Mouse (Mus musculus): Measurements from ENCODE around the gene Grk1. TPM values are rescaled to one million over a fixed set of nuclear protein-coding genes. Genes with fewer than 3 reads are reported as not detected.

The Grk1 gene
- polyA plus RNA-seq (2012; rRNA removed) = 0.06 TPM in 2 replicates
- polyA plus RNA-seq (2014; fragmentation: Nextera tagmentation; extraction: Ambion mirVana) = 0.03 TPM in 1 of 2 replicates, not detected in the other

DNA sequence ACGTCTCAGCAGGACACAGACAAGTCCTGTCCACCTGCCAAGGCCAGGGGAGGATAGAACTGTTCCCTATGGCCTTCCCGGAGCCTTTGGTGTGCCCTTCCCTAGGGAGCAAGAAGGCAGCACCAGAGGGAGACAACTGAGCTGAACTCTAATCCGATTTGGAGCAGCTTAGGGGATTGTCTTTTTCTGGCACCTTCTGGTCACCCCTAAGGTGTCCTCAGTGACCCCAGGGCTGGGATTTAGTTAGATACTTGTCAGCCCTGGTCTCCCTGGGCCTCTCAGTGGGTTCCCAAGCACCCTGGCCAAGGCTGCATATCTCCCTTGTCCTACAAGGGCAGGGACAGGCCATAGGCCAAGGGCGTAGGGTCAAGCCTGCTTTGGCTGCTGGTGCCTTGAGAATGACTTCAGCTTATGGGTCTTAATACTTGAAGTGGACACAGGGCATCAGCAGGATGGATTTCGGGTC is at the start of gene Grk1:
Grk1 (plus strand) TSS at position 416 of the 466 bp plus-strand sequence.
- Histone ChIP-seq H3K4me3 (replicated peaks; ENCODE audit: low read length) (no peak within 1 kb of the TSS), H3K27me3 (ENCODE audit: control insufficient read depth, insufficient read depth, low read length) (no peaks in the 10 kb centered on the region), H3K36me3 (ENCODE audit: control insufficient read depth, insufficient read depth, low read length) (no peaks in the 10 kb centered on the region), H3K9me3 (ENCODE audit: control insufficient read depth, low read length) (no peaks in the 10 kb centered on the region), H3K4me1 (ENCODE audit: control insufficient read depth, insufficient read depth, low read length) (no peaks in the 10 kb centered on the region), H3K9ac (ENCODE audit: low read depth, low read length, severe bottlenecking) (no peak within 1 kb of the TSS), H3K4me2 (replicated peaks; ENCODE audit: low read depth, low read length, severe bottlenecking) (no peak within 1 kb of the TSS), H3K27ac (replicated peaks; ENCODE audit: low read depth, low read length) (no peak within 1 kb of the TSS)
- ATAC-seq (ENCODE audit: low FRiP score, low read depth) (no peak), DNase-seq (ENCODE audit: low spot score) (no peak)
- 80% methylated on average over 5 of the region's 5 CpGs for WGBS
- TF ChIP-seq POLR2A (IDR thresholded peaks at IDR 0.05; ENCODE audit: borderline replicate concordance, extremely low read depth, insufficient read depth, insufficient read length) = no peak

DNA sequence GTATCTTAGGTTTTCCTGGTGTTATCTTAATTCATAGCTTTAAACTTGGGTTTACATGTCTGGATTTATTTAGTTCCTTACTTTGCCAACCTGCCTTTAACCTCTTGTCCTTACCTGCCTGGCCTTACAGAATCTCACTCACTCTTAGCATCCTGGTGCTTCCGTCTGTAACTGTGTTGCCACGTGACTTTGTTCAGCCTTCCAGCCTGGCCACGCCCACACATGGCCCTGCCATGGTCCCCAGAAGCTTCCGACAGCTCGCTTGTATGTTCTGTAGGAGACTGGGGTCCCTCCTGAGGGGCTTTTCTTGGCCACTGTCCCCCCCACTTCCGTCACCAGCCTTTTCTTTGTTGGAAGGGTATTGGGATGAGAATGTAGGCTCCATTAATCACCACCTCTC is 48.7 kb upstream of the Grk1 start:
- no peak for TF ChIP-seq POLR2A (IDR thresholded peaks at IDR 0.05; ENCODE audit: borderline replicate concordance, extremely low read depth, insufficient read depth, insufficient read length)
- ATAC-seq (ENCODE audit: low FRiP score, low read depth) (no peak), DNase-seq (ENCODE audit: low spot score) (no peak)
- no peak overlapping the region for H3K27ac ChIP-seq (replicated peaks; ENCODE audit: low read depth, low read length)
- H3K9ac ChIP-seq (ENCODE audit: low read depth, low read length, severe bottlenecking) = no peak overlapping the region
- H3K4me2 ChIP-seq (replicated peaks; ENCODE audit: low read depth, low read length, severe bottlenecking) = no peak overlapping the region
- peaks cover 85% of the 10 kb centered on the region for H3K36me3 ChIP-seq (ENCODE audit: control insufficient read depth, insufficient read depth, low read length)
- H3K27me3 ChIP-seq (ENCODE audit: control insufficient read depth, insufficient read depth, low read length) = no peaks in the 10 kb centered on the region
- H3K9me3 ChIP-seq (ENCODE audit: control insufficient read depth, low read length) = no peaks in the 10 kb centered on the region
- WGBS = 81% methylated on average over 6 of the region's 6 CpGs
- no peak overlapping the region for H3K4me3 ChIP-seq (replicated peaks; ENCODE audit: low read length)
- H3K4me1 ChIP-seq (ENCODE audit: control insufficient read depth, insufficient read depth, low read length) = no peaks in the 10 kb centered on the region

DNA sequence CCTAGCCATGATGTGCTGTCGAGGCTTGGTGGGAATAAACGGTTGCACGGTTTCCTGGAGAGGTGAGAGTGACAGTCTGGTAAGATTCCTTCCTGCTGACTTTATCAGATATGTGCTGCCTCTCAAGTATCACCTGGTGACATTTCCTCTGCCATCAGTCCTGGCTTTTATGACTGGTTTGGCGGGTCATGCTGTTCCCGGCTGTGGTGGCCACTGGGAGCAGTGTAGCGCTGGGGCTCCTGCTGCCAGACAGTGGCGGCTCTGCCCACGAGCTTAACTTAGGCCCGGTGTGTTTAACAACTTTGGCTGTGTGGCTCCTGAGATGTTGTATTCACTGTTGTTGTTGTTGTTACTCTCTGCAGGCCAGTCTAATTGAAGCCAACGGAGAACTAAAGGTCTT is 48.2 kb upstream of the Grk1 start:
- ATAC-seq (ENCODE audit: low FRiP score, low read depth) (no peak), DNase-seq (ENCODE audit: low spot score) (no peak)
- WGBS = 77% methylated on average over 10 of the region's 10 CpGs
- Histone ChIP-seq H3K9me3 (ENCODE audit: control insufficient read depth, low read length) (no peaks in the 10 kb centered on the region), H3K4me1 (ENCODE audit: control insufficient read depth, insufficient read depth, low read length) (no peaks in the 10 kb centered on the region), H3K4me3 (replicated peaks; ENCODE audit: low read length) (no peak overlapping the region), H3K9ac (ENCODE audit: low read depth, low read length, severe bottlenecking) (no peak overlapping the region), H3K36me3 (ENCODE audit: control insufficient read depth, insufficient read depth, low read length) (peaks cover 85% of the 10 kb centered on the region), H3K27ac (replicated peaks; ENCODE audit: low read depth, low read length) (no peak overlapping the region), H3K4me2 (replicated peaks; ENCODE audit: low read depth, low read length, severe bottlenecking) (no peak overlapping the region), H3K27me3 (ENCODE audit: control insufficient read depth, insufficient read depth, low read length) (no peaks in the 10 kb centered on the region)
- TF ChIP-seq POLR2A (IDR thresholded peaks at IDR 0.05; ENCODE audit: borderline replicate concordance, extremely low read depth, insufficient read depth, insufficient read length) = no peak

DNA sequence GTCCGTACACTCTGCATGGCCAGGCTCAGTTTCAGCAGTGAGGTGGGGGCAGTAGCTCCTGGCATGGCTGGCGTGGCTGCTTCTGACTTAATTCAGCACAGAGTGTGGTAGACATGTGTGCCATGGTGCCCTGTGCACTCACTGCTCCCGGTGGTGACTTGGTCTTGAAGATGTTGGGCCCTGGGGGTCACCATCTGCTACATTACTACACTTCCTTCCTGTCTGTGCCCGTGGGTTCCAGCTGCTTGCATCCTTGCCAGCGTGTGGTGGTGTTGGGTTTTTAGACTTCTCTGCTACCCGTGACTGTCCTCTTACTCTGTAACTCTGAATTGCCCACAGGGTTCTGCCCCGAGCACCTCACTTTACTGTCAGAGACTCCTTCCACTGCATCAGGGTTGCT is 44.7 kb upstream of the Grk1 start:
- H3K27me3 ChIP-seq (ENCODE audit: control insufficient read depth, insufficient read depth, low read length) = no peaks in the 10 kb centered on the region
- H3K4me1 ChIP-seq (ENCODE audit: control insufficient read depth, insufficient read depth, low read length) = no peaks in the 10 kb centered on the region
- H3K4me3 ChIP-seq (replicated peaks; ENCODE audit: low read length) = no peak overlapping the region
- DNase-seq (ENCODE audit: low spot score) = no peak
- 88% methylated on average over 7 of the region's 7 CpGs for WGBS
- no peak overlapping the region for H3K27ac ChIP-seq (replicated peaks; ENCODE audit: low read depth, low read length)
- peaks cover 98% of the 10 kb centered on the region for H3K36me3 ChIP-seq (ENCODE audit: control insufficient read depth, insufficient read depth, low read length)
- H3K9ac ChIP-seq (ENCODE audit: low read depth, low read length, severe bottlenecking) = no peak overlapping the region
- no peaks in the 10 kb centered on the region for H3K9me3 ChIP-seq (ENCODE audit: control insufficient read depth, low read length)
- H3K4me2 ChIP-seq (replicated peaks; ENCODE audit: low read depth, low read length, severe bottlenecking) = no peak overlapping the region
- ATAC-seq (ENCODE audit: low FRiP score, low read depth) = no peak
- no peak for TF ChIP-seq POLR2A (IDR thresholded peaks at IDR 0.05; ENCODE audit: borderline replicate concordance, extremely low read depth, insufficient read depth, insufficient read length)

DNA sequence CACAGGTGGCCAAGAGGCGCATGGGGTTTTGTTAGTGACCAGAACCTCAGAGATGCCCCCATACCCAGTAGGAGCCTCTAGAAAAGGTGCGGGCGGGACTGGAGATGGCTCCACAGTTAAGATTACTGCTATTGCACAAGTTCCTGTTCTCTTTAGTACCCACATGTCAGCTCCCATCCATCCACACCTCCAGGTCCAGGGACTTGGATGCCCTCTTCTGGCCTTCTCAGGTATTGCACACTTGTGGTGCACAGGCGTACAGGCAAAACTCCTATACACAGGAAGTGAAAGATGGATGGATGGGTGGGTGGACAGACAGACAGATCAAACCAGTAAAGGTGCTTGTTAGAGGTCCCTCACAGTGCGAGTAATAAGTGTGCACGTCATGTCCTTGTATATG is 43.0 kb upstream of the Grk1 start:
- no peak overlapping the region for H3K27ac ChIP-seq (replicated peaks; ENCODE audit: low read depth, low read length)
- DNase-seq (ENCODE audit: low spot score) (no peak), ATAC-seq (ENCODE audit: low FRiP score, low read depth) (no peak)
- H3K4me3 ChIP-seq (replicated peaks; ENCODE audit: low read length) = no peak overlapping the region
- no peak for TF ChIP-seq POLR2A (IDR thresholded peaks at IDR 0.05; ENCODE audit: borderline replicate concordance, extremely low read depth, insufficient read depth, insufficient read length)
- 98% methylated on average over 6 of the region's 6 CpGs for WGBS
- no peaks in the 10 kb centered on the region for H3K9me3 ChIP-seq (ENCODE audit: control insufficient read depth, low read length)
- no peaks in the 10 kb centered on the region for H3K4me1 ChIP-seq (ENCODE audit: control insufficient read depth, insufficient read depth, low read length)
- no peaks in the 10 kb centered on the region for H3K27me3 ChIP-seq (ENCODE audit: control insufficient read depth, insufficient read depth, low read length)
- peaks cover 98% of the 10 kb centered on the region for H3K36me3 ChIP-seq (ENCODE audit: control insufficient read depth, insufficient read depth, low read length)
- H3K9ac ChIP-seq (ENCODE audit: low read depth, low read length, severe bottlenecking) = no peak overlapping the region
- H3K4me2 ChIP-seq (replicated peaks; ENCODE audit: low read depth, low read length, severe bottlenecking) = no peak overlapping the region
